Mouse (Mus musculus) C2C12 (cell line): ENCODE data around the gene Gli2. TPM values are rescaled to one million over a fixed set of nuclear protein-coding genes. Genes with fewer than 3 reads are reported as not detected.

ENCODE experiments used
- H3K27me3 ChIP-seq: one replicate; pipeline ENCODE4 v1.6.1; 2011; ENCODE audit not compliant: control insufficient read depth, insufficient read depth, insufficient read length
- H3K36me3 ChIP-seq: one replicate; pipeline ENCODE4 v1.6.1; 2011; ENCODE audit not compliant: control insufficient read depth, insufficient read depth
- H3K4me3 ChIP-seq: one replicate; pipeline ENCODE4 v1.5.1; 2011; ENCODE audit warnings: mild to moderate bottlenecking, control low read depth; ENCODE audit not compliant: poor library complexity, insufficient read depth, severe bottlenecking
- H3K79me2 ChIP-seq: one replicate; pipeline ENCODE4 v1.6.1; 2011; ENCODE audit not compliant: control insufficient read depth, insufficient read depth
- H3K79me3 ChIP-seq: one replicate; pipeline ENCODE4 v1.6.1; 2011; ENCODE audit warnings: low read depth, control low read depth
- H3ac ChIP-seq: one replicate; pipeline ENCODE3; 2011; ENCODE audit warnings: low read depth; ENCODE audit not compliant: control insufficient read depth, insufficient read length
- CEBPB ChIP-seq: IDR thresholded peaks from one replicate; pipeline ENCODE4 v1.6.1; 2011; ENCODE audit warnings: low read depth, mild to moderate bottlenecking, control low read depth, moderate library complexity
- CTCF ChIP-seq: IDR thresholded peaks from one replicate; pipeline ENCODE4 v1.5.1; 2011; ENCODE audit not compliant: control insufficient read depth, insufficient read depth, insufficient read length
- FOSL1 ChIP-seq: IDR thresholded peaks from one replicate; pipeline ENCODE4 v1.8.0; 2011; ENCODE audit warnings: mild to moderate bottlenecking, low read length; ENCODE audit not compliant: poor library complexity, insufficient read depth, severe bottlenecking
- MAX ChIP-seq: IDR thresholded peaks from one replicate; pipeline ENCODE4 v1.6.1; 2011; ENCODE audit warnings: mild to moderate bottlenecking, control low read depth
- MYOD1 ChIP-seq: IDR thresholded peaks from one replicate; pipeline ENCODE4 v1.6.1; 2011; ENCODE audit warnings: low read depth; ENCODE audit not compliant: control insufficient read depth, insufficient read length
- MYOG ChIP-seq: IDR thresholded peaks from one replicate; pipeline ENCODE4 v1.6.1; 2011; ENCODE audit not compliant: control insufficient read depth, insufficient read length; ENCODE audit errors: extremely low read depth
- USF1 ChIP-seq: IDR thresholded peaks from one replicate; pipeline ENCODE4 v1.6.1; 2011; ENCODE audit warnings: low read depth, mild to moderate bottlenecking, control low read depth, moderate library complexity
- long read RNA-seq, 2 experiments: library from polyadenylated mRNA; unstranded; transcript quantifications; one replicate each; pipeline ENCODE4 v2.0.0; 2019 to 2020
- polyA plus RNA-seq: library from polyadenylated mRNA; unstranded; fragments of >200 nt; fragmentation: generic; extraction: Trizol; gene quantifications from one replicate; pipeline ENCODE4 v1.2.1, GENCODE M21; 2012; ENCODE audit warnings: missing spikeins

Gli2 gene
- 0.74 TPM for polyA plus RNA-seq
- long read RNA-seq, experiment 1, result 0 reads
- long read RNA-seq, experiment 2, result 0 reads

- Histone ChIP-seq H3ac (peak within 1 kb of the TSS; percentile 34), H3K36me3 (no peaks in the 10 kb centered on the region), H3K79me3 (no peaks in the 10 kb centered on the region), H3K79me2 (no peaks in the 10 kb centered on the region), H3K4me3 (no peak within 1 kb of the TSS), H3K27me3 (peaks cover 8% of the 10 kb centered on the region)
- TF ChIP-seq CTCF, result peak; percentile 96
- TF ChIP-seq CEBPB, result no peak
Measured at GRCm38 (mm10) chr1:119053402-119053841, at the start of gene Gli2. Gene Gli2, minus strand, starts transcription at chr1:119053619.

DNA sequence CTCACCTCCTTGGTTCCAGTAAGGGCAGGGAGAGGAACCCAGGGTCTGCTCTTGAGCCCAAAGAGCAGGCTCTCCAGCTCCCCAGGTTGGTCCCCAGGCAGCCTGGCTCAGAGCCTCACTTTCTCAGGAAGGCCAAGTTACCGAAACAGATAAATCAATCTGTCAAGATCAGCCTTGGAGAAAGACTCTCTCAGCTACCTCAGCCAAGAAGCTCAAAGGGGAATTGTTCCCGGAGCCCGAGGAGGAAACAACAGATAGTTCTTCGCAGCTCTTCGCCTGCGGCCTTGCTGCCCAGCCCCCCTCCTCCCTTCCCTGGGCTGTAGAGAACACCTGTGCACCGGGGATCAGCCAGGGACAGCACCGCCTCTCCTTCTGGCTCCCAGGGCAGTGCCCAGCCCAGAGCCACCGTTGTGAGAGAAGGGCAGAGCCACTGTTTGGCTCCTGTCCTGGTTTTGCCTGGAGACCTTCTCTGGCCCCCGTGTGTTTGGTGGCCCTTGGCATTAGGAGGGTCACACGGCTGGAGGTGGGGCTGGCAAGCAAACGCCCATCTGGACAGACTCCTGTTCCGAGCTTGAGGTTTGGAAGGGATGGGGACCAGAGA, 44.6 kb upstream of the Gli2 start:
- no peaks in the 10 kb centered on the region for H3K27me3 ChIP-seq
- H3K4me3 ChIP-seq, result no peak overlapping the region
- TF ChIP-seq MYOD1 (no peak), CEBPB (no peak), USF1 (no peak), MAX (no peak), FOSL1 (no peak), CTCF (no peak), MYOG (no peak)
- H3K79me2 ChIP-seq, result no peaks in the 10 kb centered on the region
- no peaks in the 10 kb centered on the region for H3K79me3 ChIP-seq
- no peak overlapping the region for H3ac ChIP-seq
- H3K36me3 ChIP-seq, result no peaks in the 10 kb centered on the region

DNA sequence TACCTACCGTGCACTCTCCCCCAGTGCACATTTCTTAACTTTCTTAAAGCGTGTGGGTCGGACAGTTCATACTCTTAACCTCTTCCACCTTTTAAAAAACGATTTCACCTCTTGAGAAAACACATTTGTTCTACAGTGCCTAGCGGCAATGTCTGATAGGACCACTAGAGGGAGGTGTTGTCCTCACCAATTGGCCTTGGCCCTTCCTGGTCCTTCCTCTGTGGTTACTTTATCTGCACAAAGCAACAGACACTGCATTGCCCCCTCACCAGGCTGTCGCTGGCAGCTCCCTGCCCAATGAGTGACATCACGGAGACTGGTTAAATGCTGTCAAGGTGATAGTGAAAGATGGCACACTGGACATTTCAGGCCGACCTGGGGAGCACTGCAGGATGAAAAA, 40.3 kb upstream of the Gli2 start:
- no peaks in the 10 kb centered on the region for H3K27me3 ChIP-seq
- peak; percentile 23 for TF ChIP-seq MYOD1
- no peak for TF ChIP-seq FOSL1
- peak; percentile 59 for TF ChIP-seq CTCF
- TF ChIP-seq MAX, result peak; percentile 14
- H3K79me3 ChIP-seq, result no peaks in the 10 kb centered on the region
- no peak overlapping the region for H3K4me3 ChIP-seq
- no peaks in the 10 kb centered on the region for H3K79me2 ChIP-seq
- H3K36me3 ChIP-seq, result no peaks in the 10 kb centered on the region
- no peak overlapping the region for H3ac ChIP-seq

- no peaks in the 10 kb centered on the region for H3K79me2 ChIP-seq
- no peak overlapping the region for H3ac ChIP-seq
- no peak overlapping the region for H3K4me3 ChIP-seq
- no peak for TF ChIP-seq FOSL1
- no peak for TF ChIP-seq MYOG
- no peak for TF ChIP-seq MAX
- no peak for TF ChIP-seq MYOD1
- TF ChIP-seq CTCF, result no peak
- TF ChIP-seq USF1, result no peak
- no peak for TF ChIP-seq CEBPB
- no peaks in the 10 kb centered on the region for H3K27me3 ChIP-seq
- no peaks in the 10 kb centered on the region for H3K79me3 ChIP-seq
- H3K36me3 ChIP-seq, result no peaks in the 10 kb centered on the region
Measured at GRCm38 (mm10) chr1:119089887-119090620, 36.6 kb upstream of the Gli2 start.

DNA sequence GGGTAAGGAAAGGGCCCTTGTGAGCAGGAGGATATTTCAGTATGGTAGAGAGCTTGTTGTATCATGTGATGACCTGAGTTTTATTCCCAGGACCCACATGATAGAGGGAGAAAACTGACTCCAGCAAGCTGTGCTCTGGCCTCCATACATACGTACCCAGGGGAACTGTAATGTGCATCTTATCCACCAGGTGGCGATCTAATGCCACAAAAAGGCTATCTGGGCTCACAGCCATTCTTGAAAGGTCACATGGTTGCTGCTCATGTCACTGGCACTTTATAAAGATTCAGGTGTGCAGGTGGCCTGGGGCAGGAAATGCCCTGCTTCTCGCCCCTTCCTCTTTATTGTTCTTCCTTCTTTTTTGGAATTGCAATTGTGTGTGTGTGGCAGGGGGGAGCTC, 34.1 kb upstream of the Gli2 start:
- Histone ChIP-seq H3K79me3 (no peaks in the 10 kb centered on the region), H3K79me2 (no peaks in the 10 kb centered on the region), H3K36me3 (no peaks in the 10 kb centered on the region), H3K27me3 (no peaks in the 10 kb centered on the region), H3K4me3 (no peak overlapping the region), H3ac (no peak overlapping the region)
- peak; percentile 86 for TF ChIP-seq USF1
- no peak for TF ChIP-seq CEBPB
- TF ChIP-seq CTCF, result peak; percentile 76
- no peak for TF ChIP-seq FOSL1
- TF ChIP-seq MYOD1, result no peak
- TF ChIP-seq MAX, result no peak
- TF ChIP-seq MYOG, result no peak

DNA sequence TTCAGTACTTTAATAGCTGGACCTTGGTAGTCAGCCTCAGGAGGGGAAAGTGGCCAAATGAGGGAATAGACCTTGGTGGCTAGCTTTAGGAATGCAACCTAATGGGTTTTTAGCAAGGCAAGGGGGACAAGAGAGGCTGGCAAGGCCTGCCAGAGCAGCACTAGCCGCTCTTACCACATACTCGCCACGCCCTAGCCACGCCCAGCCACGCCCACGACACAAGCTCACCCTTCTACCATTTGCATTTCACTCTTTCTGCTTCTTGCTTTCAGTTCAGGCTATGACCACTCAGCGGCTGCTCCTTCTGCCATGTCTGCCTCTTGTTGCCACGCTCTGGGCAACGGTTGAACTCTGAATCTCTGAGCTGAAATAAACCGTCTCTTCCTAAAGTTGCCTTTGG, 32.4 kb upstream of the Gli2 start:
- H3K4me3 ChIP-seq, result no peak overlapping the region
- H3K79me3 ChIP-seq, result no peaks in the 10 kb centered on the region
- TF ChIP-seq MAX (no peak), CEBPB (no peak), MYOD1 (no peak), USF1 (no peak), FOSL1 (no peak), MYOG (no peak), CTCF (no peak)
- H3K27me3 ChIP-seq, result peaks cover 5% of the 10 kb centered on the region
- no peak overlapping the region for H3ac ChIP-seq
- H3K36me3 ChIP-seq, result no peaks in the 10 kb centered on the region
- H3K79me2 ChIP-seq, result no peaks in the 10 kb centered on the region
